Mouse (Mus musculus): ENCODE results near the gene Abca8a.
"Not testable (repeated sequence)": the region's sequence is repeated elsewhere in the genome, so short reads cannot be mapped to it uniquely, and the experiment has no call there.

Gene Abca8a

DNA sequence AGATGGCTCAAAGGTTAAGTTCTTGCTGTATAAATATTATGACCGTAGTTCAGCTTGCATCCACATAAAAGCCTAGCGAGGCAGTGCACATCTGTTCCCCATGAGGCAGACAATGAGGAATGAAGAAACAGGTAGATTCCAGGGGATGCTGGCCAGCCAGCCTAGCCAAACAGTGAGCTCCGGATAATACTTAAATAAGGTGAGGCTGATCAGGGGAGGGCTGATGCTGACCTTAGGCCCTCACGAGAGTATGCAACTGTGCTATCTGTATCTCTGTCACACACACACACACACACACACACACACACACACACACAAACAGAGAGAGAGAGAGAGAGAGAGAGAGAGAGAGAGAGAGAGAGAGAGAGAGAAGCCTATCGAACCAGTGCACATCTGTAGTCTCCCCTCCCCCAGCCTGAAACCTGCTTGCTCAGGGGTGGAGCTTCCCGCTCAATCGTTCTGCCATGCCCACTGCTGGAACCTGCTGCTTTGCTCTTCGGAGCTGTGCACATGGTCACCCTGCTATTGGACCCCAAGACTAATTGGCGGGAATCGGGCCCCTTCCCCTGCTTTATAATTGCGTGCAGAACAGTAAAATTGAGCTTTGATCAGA, 108.2 kb downstream of the Abca8a start:
- DNase-seq (ENCODE audit: low read depth), result not testable (repeated sequence)

DNA sequence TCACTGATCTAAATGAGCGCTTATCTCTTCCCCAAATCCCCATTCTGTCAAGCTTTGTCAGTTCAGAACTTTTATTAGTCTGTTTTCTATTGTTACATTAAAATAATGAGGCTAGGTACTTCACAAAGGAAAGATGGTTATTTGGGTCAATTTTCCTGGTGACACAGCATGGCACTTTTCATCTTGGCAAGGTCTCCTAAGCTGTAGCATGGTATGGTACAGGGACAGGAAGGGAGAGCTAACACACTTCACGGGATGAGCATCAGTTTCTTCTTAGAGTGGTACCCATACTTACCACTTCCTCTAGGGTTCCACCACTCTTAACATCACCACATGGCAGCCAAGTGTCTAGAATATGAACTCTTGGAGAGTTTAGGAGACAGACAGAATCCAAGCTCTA, 113.9 kb downstream of the Abca8a start:
- DNase-seq (ENCODE audit: low read depth), result no peak
